Mouse (Mus musculus) cerebellum, adult 2 months (tissue): ENCODE data around the gene Grm7. TPM values are rescaled to one million over a fixed set of nuclear protein-coding genes. Genes with fewer than 3 reads are reported as not detected.

Source experiments
- DNase-seq, 2 experiments: peaks; one replicate each; pipeline ENCODE4 v3.0.0; 2021
- H3K27ac ChIP-seq: fragments of 200-500 bp; 2 replicates; pipeline ENCODE4 v1.5.1; 2012; ENCODE audit warnings: low read length, control low read depth, inconsistent platforms; ENCODE audit not compliant: insufficient read depth
- H3K27me3 ChIP-seq: fragments of 200-500 bp; 2 replicates; pipeline ENCODE4 v1.6.1; 2012; ENCODE audit warnings: inconsistent platforms, mild to moderate bottlenecking, low read length, moderate library complexity; ENCODE audit not compliant: control insufficient read depth, insufficient read depth
- H3K4me1 ChIP-seq: fragments of 200-500 bp; 2 replicates; pipeline ENCODE4 v1.6.1; 2011; ENCODE audit warnings: low read length; ENCODE audit not compliant: control insufficient read depth, insufficient read depth
- H3K4me3 ChIP-seq: fragments of 200-500 bp; replicated peaks from 2 replicates; pipeline ENCODE3; 2011; ENCODE audit warnings: mild to moderate bottlenecking, low read depth, low read length, control low read depth; ENCODE audit not compliant: insufficient read depth
- CTCF ChIP-seq: fragments of 200-500 bp; IDR thresholded peaks from 2 replicates; pipeline ENCODE4 v1.5.1; 2011; ENCODE audit warnings: low read depth, mild to moderate bottlenecking, control low read depth, low read length, moderate library complexity, borderline replicate concordance; ENCODE audit not compliant: insufficient read depth
- POLR2A ChIP-seq: fragments of 200-500 bp; IDR thresholded peaks from 2 replicates; pipeline ENCODE4 v1.6.1; 2011; ENCODE audit warnings: low read length, control low read depth, borderline replicate concordance; ENCODE audit not compliant: insufficient read depth
- WGBS: fragments of 180-500 bp; shearing (Covaris S2); methylation state at CpG from one replicate; pipeline ENCODE4 v1.1.7; 2018; 5-methylcytosine and 5-hydroxymethylcytosine counted together
- polyA plus RNA-seq: library from polyadenylated mRNA; depleted of rRNA; stranded (reverse); fragments of >200 nt; gene quantifications from 2 replicates; pipeline ENCODE4 v1.2.3, GENCODE M21; 2012

The Grm7 gene
- polyA plus RNA-seq, 1 experiment, result 22.9 TPM

- TF ChIP-seq POLR2A, result no peak
- TF ChIP-seq CTCF, result no peak
- Histone ChIP-seq H3K27ac (no peak overlapping the region), H3K4me3 (no peak overlapping the region), H3K4me1 (no peaks in the 10 kb centered on the region), H3K27me3 (no peaks in the 10 kb centered on the region)
- WGBS, result 62% methylated on average over 2 of the region's 2 CpGs
- no peak for DNase-seq
Observed at GRCm38 (mm10) chr6:111380710-111381109, 735.3 kb downstream of the Grm7 start.

- H3K4me3 ChIP-seq, result no peak overlapping the region
- no peak for TF ChIP-seq CTCF
- no peak for TF ChIP-seq POLR2A
- H3K27me3 ChIP-seq, result no peaks in the 10 kb centered on the region
- no peak for DNase-seq
- no peak overlapping the region for H3K27ac ChIP-seq
- 92% methylated on average over 8 of the region's 8 CpGs for WGBS
- no peaks in the 10 kb centered on the region for H3K4me1 ChIP-seq
Observed at GRCm38 (mm10) chr6:111408750-111409149, 763.4 kb downstream of the Grm7 start.

GRCm38 (mm10) chr6:111424737-111425136 lies 779.4 kb downstream of the Grm7 start:
- 27% methylated on average over 1 of the region's 1 CpGs for WGBS
- Histone ChIP-seq H3K27ac (no peak overlapping the region), H3K27me3 (no peaks in the 10 kb centered on the region; the same call in 1 of the 2 replicates), H3K4me1 (no peaks in the 10 kb centered on the region), H3K4me3 (no peak overlapping the region)
- DNase-seq, result no peak
- TF ChIP-seq CTCF (no peak), POLR2A (no peak)

- H3K27ac ChIP-seq, result no peak overlapping the region
- no peak for DNase-seq
- TF ChIP-seq CTCF (no peak), POLR2A (no peak)
- no peaks in the 10 kb centered on the region for H3K4me1 ChIP-seq
- H3K4me3 ChIP-seq, result no peak overlapping the region
- 89% methylated on average over 2 of the region's 2 CpGs for WGBS
- no peaks in the 10 kb centered on the region; the same call in 1 of the 2 replicates for H3K27me3 ChIP-seq
Observed at GRCm38 (mm10) chr6:111446228-111446627, 800.8 kb downstream of the Grm7 start.

GRCm38 (mm10) chr6:111447851-111448250 lies 802.5 kb downstream of the Grm7 start:
- H3K27ac ChIP-seq, result no peak overlapping the region
- H3K4me1 ChIP-seq, result no peaks in the 10 kb centered on the region
- TF ChIP-seq POLR2A, result no peak
- DNase-seq, result no peak
- no peak overlapping the region for H3K4me3 ChIP-seq
- H3K27me3 ChIP-seq, result no peaks in the 10 kb centered on the region; the same call in 1 of the 2 replicates

- H3K4me1 ChIP-seq, result no peaks in the 10 kb centered on the region
- no peak overlapping the region for H3K27ac ChIP-seq
- no peak for DNase-seq
- H3K27me3 ChIP-seq, result no peaks in the 10 kb centered on the region; the same call in 1 of the 2 replicates
- no peak for TF ChIP-seq CTCF
- WGBS, result 48% methylated on average over 3 of the region's 3 CpGs
- H3K4me3 ChIP-seq, result no peak overlapping the region
Observed at GRCm38 (mm10) chr6:111449054-111449783, 803.8 kb downstream of the Grm7 start.

- no peak overlapping the region for H3K27ac ChIP-seq
- TF ChIP-seq POLR2A (no peak), CTCF (no peak)
- 21% methylated on average over 1 of the region's 1 CpGs for WGBS
- no peak overlapping the region for H3K4me3 ChIP-seq
- H3K27me3 ChIP-seq, result no peaks in the 10 kb centered on the region
- no peaks in the 10 kb centered on the region for H3K4me1 ChIP-seq
- no peak for DNase-seq
Observed at GRCm38 (mm10) chr6:111481866-111482265, 836.5 kb downstream of the Grm7 start.

GRCm38 (mm10) chr6:111486081-111486480 lies 840.7 kb downstream of the Grm7 start:
- no peak overlapping the region for H3K27ac ChIP-seq
- DNase-seq, result no peak
- no peaks in the 10 kb centered on the region for H3K27me3 ChIP-seq
- H3K4me1 ChIP-seq, result no peaks in the 10 kb centered on the region
- no peak overlapping the region for H3K4me3 ChIP-seq
- TF ChIP-seq CTCF, result no peak
- TF ChIP-seq POLR2A, result no peak
